Mouse (Mus musculus): ENCODE data around the gene D930020B18Rik. TPM values are rescaled to one million over a fixed set of nuclear protein-coding genes. Genes with fewer than 3 reads are reported as not detected.

Gene D930020B18Rik
- polyA plus RNA-seq (2012; ENCODE audit: low replicate concordance), result not detected in 2 replicates

GRCm38 (mm10) chr10:121641272-121642053 is at the start of gene D930020B18Rik:
Gene D930020B18Rik, plus strand, starts transcription at chr10:121641588.

DNA sequence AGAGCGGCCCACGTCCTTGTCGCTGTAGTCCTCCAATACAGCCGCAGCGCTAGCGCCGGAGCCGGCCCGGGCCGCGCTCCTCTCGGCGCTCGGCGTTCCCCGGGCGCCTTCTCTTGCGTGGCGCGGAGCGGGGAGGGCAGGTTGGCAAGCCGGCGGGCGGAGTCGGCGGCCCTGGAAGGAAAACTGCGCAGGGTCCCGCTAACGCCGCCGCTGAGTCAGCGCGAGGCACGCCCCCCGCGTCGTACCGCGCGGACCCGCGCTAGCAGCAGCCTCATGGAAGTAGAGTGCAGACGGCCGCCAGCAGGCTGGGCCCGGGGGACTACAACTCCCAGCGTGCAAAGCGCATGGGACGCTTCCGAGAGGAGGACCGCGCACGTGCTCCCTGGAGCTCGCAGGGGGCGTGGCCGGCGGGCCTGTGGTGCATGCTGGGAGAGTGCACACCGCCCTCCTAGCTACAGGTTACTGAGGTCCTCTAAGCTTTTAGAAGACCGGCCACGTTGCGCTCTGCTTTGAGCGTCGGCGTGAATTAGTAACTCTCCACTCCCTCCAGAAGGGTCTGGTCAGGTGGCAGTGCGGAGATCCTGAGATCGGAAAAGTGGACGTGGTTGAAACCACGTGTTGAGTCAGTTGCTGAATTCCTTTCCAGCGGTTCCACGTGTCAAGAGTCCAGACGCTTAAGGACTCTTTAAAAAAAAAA is 15.1 kb upstream of the D930020B18Rik start, which contains the start of gene Xpot:
Xpot (minus strand) TSS at position 147 of the 697 bp plus-strand sequence.

DNA sequence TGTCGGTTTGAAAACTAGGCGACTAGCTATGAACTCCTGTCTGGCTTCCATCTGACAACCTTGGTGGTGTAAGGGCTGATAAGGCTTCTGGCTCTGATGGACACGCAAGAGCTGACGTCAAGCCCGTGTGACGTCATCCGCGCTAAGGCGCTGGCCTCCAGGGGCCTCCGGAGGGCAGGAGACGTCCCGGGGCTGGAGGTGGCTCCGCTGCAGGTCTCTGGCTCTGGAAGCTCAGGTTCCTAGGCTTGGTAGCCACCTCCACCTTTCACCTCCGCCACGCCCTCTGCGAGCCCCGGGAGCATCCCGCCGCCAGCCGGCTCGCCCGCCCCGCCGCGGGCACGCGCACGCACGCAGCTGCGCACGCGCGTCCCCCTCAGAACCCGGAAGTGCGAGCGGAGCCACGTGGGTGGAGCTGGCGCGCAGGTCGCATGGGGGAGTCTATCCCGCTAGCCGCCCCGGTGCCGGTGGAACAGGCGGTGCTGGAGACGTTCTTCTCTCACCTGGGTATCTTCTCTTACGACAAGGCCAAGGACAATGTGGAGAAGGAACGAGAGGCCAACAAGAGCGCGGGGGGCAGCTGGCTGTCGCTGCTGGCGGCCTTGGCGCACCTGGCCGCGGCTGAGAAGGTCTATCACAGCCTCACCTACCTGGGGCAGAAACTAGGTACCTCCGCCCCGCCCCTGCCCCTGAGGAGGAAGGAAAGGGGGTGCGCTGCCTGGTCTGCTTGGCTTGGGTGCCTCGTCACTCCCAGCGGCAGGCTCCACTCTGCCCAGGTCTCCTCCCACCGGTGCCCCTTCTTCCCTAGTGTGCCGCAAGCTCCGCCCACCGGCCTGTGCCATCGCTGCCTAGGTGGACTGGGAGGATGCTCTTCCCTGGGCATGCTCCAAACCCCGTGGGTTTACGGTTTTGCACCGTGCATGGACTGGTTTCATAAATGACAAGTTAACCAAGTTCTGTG is 98.4 kb downstream of the D930020B18Rik start, which contains the start of gene BC048403:
BC048403 (plus strand) TSS at position 390 of the 958 bp plus-strand sequence.

Other genes with a start within 250 kb of the D930020B18Rik start
- gene Rassf3, start 165.2 kb upstream of the D930020B18Rik start, polyA plus RNA-seq (2012; ENCODE audit: low replicate concordance), result 3.2 and 5.3 TPM in 2 replicates
- 0.95 and 2.7 TPM in 2 replicates for gene Tbk1, start 54.8 kb upstream of the D930020B18Rik start, polyA plus RNA-seq (2012; ENCODE audit: low replicate concordance)
- 4.9 and 95.9 TPM in 2 replicates for gene Xpot, start 15.3 kb upstream of the D930020B18Rik start, polyA plus RNA-seq (2012; ENCODE audit: low replicate concordance)
- gene BC048403, start 98.3 kb downstream of the D930020B18Rik start, polyA plus RNA-seq (2012; ENCODE audit: low replicate concordance), result 5.2 and 7.4 TPM in 2 replicates

Data from leukemia stem cell, adult 10-12 weeks (primary cell).